Mouse (Mus musculus) 416B (cell line): ENCODE measurements around the gene Wfdc3.
A peak's percentile ranks its signal among the peaks of the same experiment; 100 is the strongest.

Experiments used
- DNase-seq: peaks from one replicate; pipeline ENCODE4 v3.0.0; 2011; ENCODE audit warnings: low read depth

The Wfdc3 gene

GRCm38 (mm10) chr2:164776130-164776529 lies 30.4 kb upstream of the Wfdc3 start:
- DNase-seq, result no peak

- no peak for DNase-seq
Observed at GRCm38 (mm10) chr2:164773989-164774364, 28.2 kb upstream of the Wfdc3 start.

DNA sequence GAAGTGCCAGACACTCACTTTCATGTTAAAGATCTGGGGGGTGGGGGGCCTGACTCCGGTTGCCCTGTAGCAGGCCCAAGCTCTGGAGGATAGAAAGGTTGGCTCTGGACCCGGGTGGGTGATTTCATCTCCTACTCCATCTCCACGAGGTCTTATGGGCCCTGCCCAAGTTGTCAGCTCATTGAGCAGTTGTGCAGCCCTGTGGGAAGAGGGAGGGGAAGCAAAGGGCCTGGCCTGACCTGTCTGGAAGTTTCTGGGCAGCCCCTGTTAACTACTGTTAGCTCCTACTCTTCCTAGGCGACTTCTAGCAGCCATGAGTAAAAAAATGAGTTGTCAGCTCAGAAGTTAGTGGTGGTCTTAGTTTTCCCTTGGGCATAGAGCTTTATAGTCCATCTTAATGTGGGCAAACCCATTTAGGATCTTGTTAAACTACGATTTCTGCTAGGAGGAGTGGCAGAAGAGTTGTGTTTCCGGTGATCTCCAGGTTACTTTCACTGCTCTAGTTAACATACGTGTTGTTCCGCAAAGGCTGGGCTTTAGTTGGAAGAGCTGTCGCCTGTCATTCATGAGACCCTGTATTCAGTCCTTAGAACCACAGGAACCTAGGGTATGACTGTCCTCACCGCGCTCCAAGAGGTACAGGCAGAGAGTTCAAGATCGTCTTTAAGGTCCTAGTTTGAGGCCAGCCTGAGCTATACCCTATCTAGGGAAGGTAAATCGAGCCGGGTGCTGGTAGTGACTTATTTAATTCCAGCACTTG lies 27.7 kb upstream of the Wfdc3 start:
- DNase-seq, result no peak

GRCm38 (mm10) chr2:164771123-164771522 lies 25.4 kb upstream of the Wfdc3 start:
- DNase-seq, result peak; percentile 54

GRCm38 (mm10) chr2:164770279-164770678 lies 24.5 kb upstream of the Wfdc3 start:
- DNase-seq, result peak; percentile 41

DNA sequence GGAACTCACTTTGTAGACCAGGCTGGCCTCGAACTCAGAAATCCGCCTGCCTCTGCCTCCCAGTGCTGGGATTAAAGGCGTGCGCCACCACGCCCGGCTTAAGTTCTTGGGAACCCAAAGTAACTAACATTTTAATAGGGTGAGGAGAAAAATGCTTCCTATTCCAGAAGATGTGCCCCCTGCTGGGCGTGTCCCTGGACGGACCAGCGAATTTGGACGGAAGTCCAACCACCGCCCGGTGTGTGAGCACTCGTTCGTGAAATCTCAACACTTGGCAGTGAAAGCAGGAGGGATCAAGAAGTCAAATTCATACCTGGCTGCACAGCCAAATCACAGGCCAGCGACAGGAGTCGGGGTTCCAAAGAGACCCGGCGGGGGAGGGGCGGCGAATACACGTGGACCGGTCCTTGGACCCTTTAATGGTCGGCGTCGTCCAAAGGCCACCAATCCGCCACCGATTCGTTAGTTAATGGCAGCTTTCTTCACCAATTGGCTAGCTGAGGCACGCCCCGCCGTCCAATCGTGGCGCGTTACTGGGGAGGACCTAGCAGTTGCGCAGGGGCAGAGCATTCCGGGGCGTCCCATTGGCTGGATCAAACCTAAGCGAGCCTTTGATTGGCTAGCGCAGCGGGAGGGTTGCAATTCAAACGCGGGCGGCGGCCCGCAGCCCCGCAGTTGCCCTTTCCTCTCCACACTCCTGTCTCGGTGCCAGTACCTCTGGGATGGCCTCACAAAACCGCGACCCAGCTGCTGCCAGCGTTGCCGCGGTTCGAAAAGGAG lies 23.7 kb upstream of the Wfdc3 start, which contains the start of gene Ube2c:
TSS of gene Ube2c (plus strand) at position 641 of the 780 bp plus-strand sequence.
- peak; percentile 99 for DNase-seq

DNA sequence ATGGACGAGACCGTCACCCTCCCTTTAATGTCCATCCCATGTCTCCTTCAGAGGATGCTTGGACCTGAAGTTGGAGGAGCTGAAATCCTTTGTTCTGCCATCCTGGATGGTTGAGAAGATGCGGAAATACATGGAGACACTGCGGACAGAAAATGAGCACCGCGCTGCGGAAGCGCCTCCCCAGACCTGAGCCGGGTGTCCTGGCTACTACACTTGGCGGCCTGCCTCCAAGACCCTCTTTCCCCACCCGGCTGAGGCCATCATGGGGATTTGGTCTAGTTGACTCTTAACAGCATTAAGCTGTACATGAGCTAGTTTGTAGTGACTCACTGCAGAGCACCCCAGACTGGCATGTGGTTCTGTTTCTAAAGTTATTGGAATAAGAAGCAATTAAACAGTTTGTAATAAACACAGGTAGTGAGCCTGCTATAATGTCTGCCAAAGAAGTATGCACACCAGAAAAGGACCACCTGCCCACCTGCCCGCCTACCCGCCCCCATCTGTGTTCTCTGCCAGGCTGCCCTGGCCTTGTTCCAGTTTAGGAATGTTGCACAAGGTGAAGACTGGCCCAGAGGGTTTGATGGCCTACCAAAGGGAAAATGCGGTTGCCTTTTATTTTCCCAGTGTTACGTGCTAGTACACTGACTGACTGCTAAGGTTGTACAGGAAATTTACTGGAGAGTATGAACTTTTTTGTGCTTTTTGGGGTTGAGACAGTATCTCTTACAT lies 22.2 kb upstream of the Wfdc3 start:
- no peak for DNase-seq

GRCm38 (mm10) chr2:164765841-164766240 lies 20.1 kb upstream of the Wfdc3 start:
- no peak for DNase-seq

DNA sequence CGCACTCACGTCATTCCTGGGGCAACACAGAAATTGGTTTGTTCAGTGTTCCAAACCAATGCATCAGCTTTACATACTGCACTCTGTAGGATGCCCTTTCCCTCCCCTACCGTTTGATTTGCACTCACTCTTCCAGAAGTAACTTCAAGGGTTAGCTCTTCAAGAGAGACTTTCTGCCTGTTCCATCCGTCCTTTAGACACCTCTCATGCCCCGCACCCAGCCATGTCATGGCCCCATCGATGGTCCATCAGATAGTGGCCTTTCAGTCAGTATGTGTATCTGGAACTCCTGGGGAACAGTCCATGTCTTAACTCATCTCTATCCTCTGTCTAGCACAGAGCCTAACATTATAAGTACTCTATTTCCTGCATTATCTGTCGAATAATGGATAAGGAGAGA lies 16.9 kb upstream of the Wfdc3 start:
- no peak for DNase-seq

DNA sequence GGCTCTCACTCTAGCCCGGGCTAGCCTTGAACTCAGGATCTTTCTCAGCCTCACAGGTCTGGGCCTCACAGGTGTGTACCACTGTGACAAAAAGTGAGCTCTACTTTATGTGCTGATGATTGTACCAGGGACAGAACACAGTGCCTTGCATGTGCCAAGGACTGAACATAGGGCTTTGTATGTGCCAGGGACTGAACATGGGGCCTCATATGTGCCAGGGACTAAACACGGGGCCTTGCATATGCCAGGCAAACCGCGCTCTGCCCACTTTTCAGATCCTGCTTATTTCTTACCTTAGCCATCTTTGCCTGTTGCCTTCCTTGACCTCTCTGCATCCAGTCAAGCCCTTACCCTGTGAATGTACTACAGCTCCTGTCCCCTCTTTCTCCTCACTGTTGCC lies 16.2 kb upstream of the Wfdc3 start:
- no peak for DNase-seq

DNA sequence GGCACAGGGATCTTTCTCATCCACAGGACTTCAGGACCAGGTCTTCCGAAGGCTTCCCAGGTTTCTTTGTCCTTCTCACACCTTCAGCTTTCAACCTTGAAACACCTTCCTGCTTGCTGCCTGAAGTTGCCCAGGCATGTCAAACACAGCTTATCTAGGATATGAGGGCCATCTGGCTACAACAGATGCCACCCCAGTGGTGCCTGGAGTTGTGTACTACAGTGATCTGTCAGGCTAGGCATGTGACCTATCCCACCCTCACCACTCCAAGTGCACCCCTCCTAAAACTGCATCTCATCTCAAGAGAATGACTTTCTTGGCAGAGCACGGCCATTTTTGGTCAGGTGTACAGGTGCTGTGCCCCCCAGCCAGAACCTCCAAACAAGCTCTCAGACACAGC lies 15.8 kb upstream of the Wfdc3 start:
- no peak for DNase-seq

DNA sequence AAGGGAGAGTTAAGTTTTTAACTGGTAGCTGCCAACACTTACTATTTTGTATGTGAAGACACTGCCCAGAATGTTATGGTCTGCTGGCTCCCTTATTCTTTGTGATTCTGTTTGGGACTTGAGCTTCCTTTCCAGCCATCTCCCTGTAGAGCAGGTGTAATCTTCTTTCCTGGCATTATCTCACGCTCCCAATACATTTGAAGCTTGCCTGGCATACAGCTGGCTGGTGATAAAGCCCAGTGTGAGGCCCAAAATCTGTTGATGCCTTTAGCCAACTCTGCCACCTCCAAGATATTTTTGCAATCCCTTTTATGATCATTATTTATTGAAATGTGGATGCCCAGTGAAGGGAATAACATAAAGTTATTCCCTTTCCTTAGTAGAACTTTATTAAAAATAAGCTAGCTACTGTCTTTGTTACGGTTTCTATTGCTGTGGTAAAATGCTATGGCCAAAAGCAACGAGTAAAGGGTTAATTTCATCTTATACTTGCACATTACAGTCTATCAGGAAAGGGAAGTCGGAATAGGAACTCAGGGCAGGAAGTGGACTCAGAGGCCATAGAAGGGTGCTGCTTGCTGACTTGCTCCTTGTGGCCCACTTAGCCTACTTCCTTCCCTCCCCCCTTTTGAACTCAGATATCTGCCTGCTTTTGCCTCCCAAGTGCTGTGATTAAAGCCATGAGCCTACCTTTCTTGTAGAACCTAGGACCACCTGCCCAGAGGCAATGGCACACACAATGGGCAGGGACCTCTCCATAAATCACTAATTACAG lies 14.5 kb upstream of the Wfdc3 start:
- peak; percentile 54 for DNase-seq

DNA sequence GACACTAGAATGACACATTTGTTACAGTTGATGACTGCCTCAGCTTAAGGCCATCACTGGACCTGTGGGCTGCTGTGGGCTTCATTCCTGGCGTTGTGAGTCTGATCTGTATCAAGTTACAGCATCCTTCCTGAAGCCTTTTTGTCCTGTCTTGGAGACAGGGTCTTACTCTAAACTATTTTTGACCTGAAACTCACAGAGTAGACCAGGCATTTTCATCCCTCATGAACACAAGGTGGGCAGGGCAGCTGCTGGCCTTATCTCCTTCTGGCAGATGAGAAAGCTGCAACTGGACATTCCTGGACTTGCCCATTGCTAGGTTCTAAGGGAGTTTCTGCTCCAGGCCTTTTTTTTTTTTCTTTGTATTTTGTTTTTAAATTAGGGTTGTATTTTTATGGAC lies 13.0 kb upstream of the Wfdc3 start:
- no peak for DNase-seq

- DNase-seq, result no peak
Observed at GRCm38 (mm10) chr2:164757841-164758240, 12.1 kb upstream of the Wfdc3 start.

DNA sequence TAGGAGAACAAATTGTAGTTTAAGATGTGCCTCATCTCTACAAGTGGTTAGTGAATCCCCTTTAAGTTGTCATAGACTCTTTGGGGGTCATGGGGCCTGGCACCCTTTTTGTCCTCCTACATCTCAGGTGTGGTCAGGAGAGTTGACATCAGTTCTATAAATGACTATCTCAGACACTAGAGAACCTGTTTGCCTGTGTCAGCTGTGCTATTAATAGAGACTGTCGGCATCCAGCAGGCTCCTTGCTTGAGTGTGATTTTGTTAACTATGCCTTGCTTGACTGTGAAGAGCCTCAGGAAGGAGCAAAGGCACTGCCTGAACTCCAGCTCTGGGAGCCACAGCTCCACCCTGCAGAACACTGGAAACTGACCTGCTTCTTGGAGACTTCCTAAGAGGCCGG lies 9.1 kb upstream of the Wfdc3 start:
- DNase-seq, result no peak

GRCm38 (mm10) chr2:164754105-164754504 lies 8.4 kb upstream of the Wfdc3 start:
- DNase-seq, result peak; percentile 65

- DNase-seq, result no peak
Observed at GRCm38 (mm10) chr2:164752454-164752853, 6.7 kb upstream of the Wfdc3 start.

- no peak for DNase-seq
Observed at GRCm38 (mm10) chr2:164748991-164749390, 3.3 kb upstream of the Wfdc3 start.

DNA sequence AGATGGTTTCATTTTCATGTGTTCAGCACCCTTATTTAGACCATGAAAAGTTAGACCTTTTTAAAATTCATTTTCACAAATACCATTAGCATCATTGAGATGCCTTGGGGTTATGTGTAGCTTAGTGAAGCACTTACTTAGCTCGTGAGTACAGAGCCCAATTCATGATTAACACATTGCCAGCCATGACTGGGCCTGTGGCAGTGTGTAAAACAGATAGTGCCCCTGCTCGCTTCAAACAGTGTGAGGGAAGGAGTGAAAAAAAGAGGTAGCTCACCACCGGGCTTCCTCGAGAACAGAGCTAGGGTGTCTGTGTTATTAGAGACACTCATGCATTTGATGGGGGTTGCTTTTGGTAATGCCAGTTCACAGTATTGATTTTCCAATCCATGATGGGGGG lies 2.5 kb upstream of the Wfdc3 start:
- DNase-seq, result no peak

- no peak for DNase-seq
Observed at GRCm38 (mm10) chr2:164746693-164747092, 962 bp upstream of the Wfdc3 start.

GRCm38 (mm10) chr2:164744987-164745386 lies 744 bp downstream of the Wfdc3 start:
- peak; percentile 76 for DNase-seq

- peak; percentile 57 for DNase-seq
Observed at GRCm38 (mm10) chr2:164739876-164740275, 5.9 kb downstream of the Wfdc3 start.
